Mouse (Mus musculus) olfactory bulb, adult 2 months (tissue): ENCODE results near the gene Tor3a. TPM values are rescaled to one million over a fixed set of nuclear protein-coding genes. Genes with fewer than 3 reads are reported as not detected.

Experiments used
- H3K27ac ChIP-seq: fragments of 200-500 bp; 2 replicates; pipeline ENCODE4 v1.5.1; 2012; ENCODE audit warnings: low read depth, low read length; ENCODE audit not compliant: insufficient read depth
- H3K4me1 ChIP-seq: fragments of 200-500 bp; 2 replicates; pipeline ENCODE4 v1.6.1; 2012; ENCODE audit warnings: low read length; ENCODE audit not compliant: control insufficient read depth, insufficient read depth
- H3K4me3 ChIP-seq: fragments of 200-500 bp; 2 replicates; pipeline ENCODE4 v1.5.1; 2012; ENCODE audit warnings: mild to moderate bottlenecking, low read depth, low read length, moderate library complexity; ENCODE audit not compliant: insufficient read depth
- CTCF ChIP-seq: fragments of 200-500 bp; IDR thresholded peaks from 2 replicates; pipeline ENCODE4 v1.5.1; 2012; ENCODE audit warnings: low read depth, mild to moderate bottlenecking, low read length, moderate library complexity; ENCODE audit not compliant: insufficient read depth
- POLR2A ChIP-seq: fragments of 200-500 bp; IDR thresholded peaks from 2 replicates; pipeline ENCODE4 v1.6.1; 2012; ENCODE audit warnings: mild to moderate bottlenecking, low read depth, low read length, moderate library complexity; ENCODE audit not compliant: insufficient read depth
- WGBS: fragments of 180-500 bp; shearing (Covaris S2); methylation state at CpG from one replicate; pipeline ENCODE4 v1.1.7; 2018; 5-methylcytosine and 5-hydroxymethylcytosine counted together
- polyA plus RNA-seq: library from polyadenylated mRNA; stranded (reverse); fragments of >200 nt; gene quantifications from 2 replicates; pipeline ENCODE4 v1.2.4, GENCODE M21; 2012; ENCODE audit warnings: low replicate concordance; ENCODE audit not compliant: missing spikeins, insufficient read depth, insufficient read length

The Tor3a gene
- polyA plus RNA-seq, 1 experiment, result not detected

GRCm38 (mm10) chr1:156659906-156660659, 14.1 kb downstream of the Tor3a start:
- 83% methylated on average over 13 of the region's 13 CpGs for WGBS
- no peak for TF ChIP-seq CTCF
- no peak for TF ChIP-seq POLR2A
- H3K27ac ChIP-seq, result no peak overlapping the region

GRCm38 (mm10) chr1:156658676-156659075, 15.5 kb downstream of the Tor3a start:
- Histone ChIP-seq H3K4me3 (no peak overlapping the region), H3K27ac (no peak overlapping the region), H3K4me1 (0 out of 2 replicates have a peak, but pooled peaks cover 6% of the 10 kb centered on the region)
- 77% methylated on average over 5 of the region's 5 CpGs for WGBS
- TF ChIP-seq CTCF (no peak), POLR2A (no peak)

More at GRCm38 (mm10) chr1:156659906-156660659, 14.1 kb downstream of the Tor3a start:
- Histone ChIP-seq H3K4me3 (no peak overlapping the region), H3K4me1 (0 out of 2 replicates have a peak, but pooled peaks cover 5% of the 10 kb centered on the region)

- WGBS, result 82% methylated on average over 4 of the region's 4 CpGs
- Histone ChIP-seq H3K4me3 (no peak overlapping the region), H3K27ac (no peak overlapping the region), H3K4me1 (0 out of 2 replicates have a peak, but pooled peaks cover 6% of the 10 kb centered on the region)
- TF ChIP-seq CTCF, result 0 out of 2 replicates have a peak, but pooled peaks have one; percentile 6
- no peak for TF ChIP-seq POLR2A
Observed at GRCm38 (mm10) chr1:156657523-156657922, 16.6 kb downstream of the Tor3a start.

GRCm38 (mm10) chr1:156654735-156655530, 19.2 kb downstream of the Tor3a start:
- WGBS, result 71% methylated on average over 13 of the region's 13 CpGs
- 0 out of 2 replicates have a peak, but pooled peaks cover 6% of the 10 kb centered on the region for H3K4me1 ChIP-seq
- no peak overlapping the region for H3K27ac ChIP-seq
- no peak overlapping the region for H3K4me3 ChIP-seq
- TF ChIP-seq CTCF (no peak), POLR2A (no peak)

GRCm38 (mm10) chr1:156652189-156652822, 21.9 kb downstream of the Tor3a start:
- WGBS, result 64% methylated on average over 6 of the region's 6 CpGs
- Histone ChIP-seq H3K27ac (no peak overlapping the region), H3K4me1 (0 out of 2 replicates have a peak, but pooled peaks cover 6% of the 10 kb centered on the region), H3K4me3 (no peak overlapping the region)
- no peak for TF ChIP-seq CTCF
- no peak for TF ChIP-seq POLR2A

GRCm38 (mm10) chr1:156650631-156651030, 23.5 kb downstream of the Tor3a start:
- WGBS, result 68% methylated on average over 9 of the region's 9 CpGs
- no peak for TF ChIP-seq CTCF
- TF ChIP-seq POLR2A, result no peak
- Histone ChIP-seq H3K4me1 (peaks cover 5% of the 10 kb centered on the region; the same call in 1 of the 2 replicates), H3K27ac (no peak overlapping the region), H3K4me3 (no peak overlapping the region)

GRCm38 (mm10) chr1:156648705-156649104, 25.5 kb downstream of the Tor3a start:
- no peak for TF ChIP-seq POLR2A
- no peak for TF ChIP-seq CTCF
- Histone ChIP-seq H3K4me3 (no peak overlapping the region), H3K27ac (no peak overlapping the region), H3K4me1 (peaks cover 8% of the 10 kb centered on the region)
- WGBS, result 45% methylated on average over 2 of the region's 2 CpGs

GRCm38 (mm10) chr1:156645971-156646370, 28.2 kb downstream of the Tor3a start:
- H3K27ac ChIP-seq, result no peak overlapping the region
- WGBS, result 62% methylated on average over 4 of the region's 4 CpGs
- no peak overlapping the region for H3K4me3 ChIP-seq
- H3K4me1 ChIP-seq, result peaks cover 26% of the 10 kb centered on the region
- TF ChIP-seq POLR2A (no peak), CTCF (no peak)
